Comparison of ENCODE assay signal across 9 mouse cellular contexts in genomic region chr12:102646586-102647260, GRCm38 (mm10). TPM values are rescaled to one million over a fixed set of nuclear protein-coding genes. Genes with fewer than 3 reads are reported as not detected.
DNase-seq lines count a peak whose midpoint lies in the region; ATAC-seq and TF ChIP-seq lines count a peak whose summit lies in the region.
"Had no signal": no experiment of that assay in that cellular context is flagged by ENCODE, and none has a peak within 500 bp of the region (broad histone marks: within the 10 kb centered on the region; RNA-seq: fewer than 3 reads in every experiment).

No protein-coding gene starts in this region.

- no peak for DNase-seq in thymus, adult 2 months
- no peak for DNase-seq in thymus, postnatal 14 days
- DNase-seq in lung, postnatal 36 days: peak; percentile 48
- DNase-seq in cerebellum, postnatal 25 days: no peak
- DNase-seq in urinary bladder, adult 18-20 months (ENCODE audit: low spot score in 2 of 2): no peak

- no peak for ATAC-seq in kidney, embryonic 16.5 days (ENCODE audit: low FRiP score, low TSS enrichment)
- no peak for ATAC-seq in neural tube, embryonic 15.5 days (ENCODE audit: low FRiP score)
- ATAC-seq: hindbrain, postnatal 0 days had no signal

- H3K27ac ChIP-seq in thymus, adult 2 months (ENCODE audit: control insufficient read depth, insufficient read depth, low read length): peak overlapping the region; percentile 44; the same call in 1 of the 2 replicates
- H3K27ac ChIP-seq in kidney, embryonic 16.5 days (ENCODE audit: low read length): peak overlapping the region; percentile 86
- H3K27ac ChIP-seq in neural tube, embryonic 15.5 days (replicated peaks): no peak overlapping the region
- H3K27ac ChIP-seq: embryonic facial prominence, embryonic 13.5 days; hindbrain, postnatal 0 days had no signal

- H3K4me2 ChIP-seq in kidney, embryonic 16.5 days (replicated peaks; ENCODE audit: low read depth, low read length): no peak overlapping the region
- no peak overlapping the region for H3K4me2 ChIP-seq in neural tube, embryonic 15.5 days
- H3K4me2 ChIP-seq: embryonic facial prominence, embryonic 13.5 days had no signal

- no peak overlapping the region for H3K9ac ChIP-seq in kidney, embryonic 16.5 days (replicated peaks; ENCODE audit: low read length)
- no peak overlapping the region for H3K9ac ChIP-seq in neural tube, embryonic 15.5 days (replicated peaks)
- H3K9ac ChIP-seq: embryonic facial prominence, embryonic 13.5 days had no signal

- 57% methylated on average over 7 of the region's 7 CpGs for WGBS in thymus, adult 2 months
- 47% methylated on average over 7 of the region's 7 CpGs for WGBS in kidney, embryonic 16.5 days
- 78% methylated on average over 7 of the region's 7 CpGs for WGBS in neural tube, embryonic 15.5 days

- no peaks in the 10 kb centered on the region for H3K9me3 ChIP-seq in kidney, embryonic 16.5 days (ENCODE audit: low read length)
- no peaks in the 10 kb centered on the region for H3K9me3 ChIP-seq in neural tube, embryonic 15.5 days (replicated peaks)
- H3K9me3 ChIP-seq: embryonic facial prominence, embryonic 13.5 days had no signal

- no peaks in the 10 kb centered on the region for H3K27me3 ChIP-seq in thymus, adult 2 months (ENCODE audit: control insufficient read depth, insufficient read depth, low read length)
- no peaks in the 10 kb centered on the region for H3K27me3 ChIP-seq in kidney, embryonic 16.5 days (ENCODE audit: insufficient read depth, low read length)
- no peaks in the 10 kb centered on the region for H3K27me3 ChIP-seq in neural tube, embryonic 15.5 days (replicated peaks)
- H3K27me3 ChIP-seq: embryonic facial prominence, embryonic 13.5 days had no signal

- H3K36me3 ChIP-seq in thymus, adult 2 months (ENCODE audit: control insufficient read depth, insufficient read depth, low read length): no peaks in the 10 kb centered on the region
- no peaks in the 10 kb centered on the region for H3K36me3 ChIP-seq in kidney, embryonic 16.5 days (ENCODE audit: insufficient read depth, low read length)
- H3K36me3 ChIP-seq in neural tube, embryonic 15.5 days: no peaks in the 10 kb centered on the region
- H3K36me3 ChIP-seq: embryonic facial prominence, embryonic 13.5 days had no signal

- peaks cover 59% of the 10 kb centered on the region for H3K4me1 ChIP-seq in thymus, adult 2 months (replicated peaks; ENCODE audit: control insufficient read depth, insufficient read depth, low read length)
- peaks cover 65% of the 10 kb centered on the region for H3K4me1 ChIP-seq in kidney, embryonic 16.5 days (ENCODE audit: insufficient read depth, low read length)
- peaks cover 18% of the 10 kb centered on the region for H3K4me1 ChIP-seq in neural tube, embryonic 15.5 days

- no peak overlapping the region for H3K4me3 ChIP-seq in thymus, adult 2 months (ENCODE audit: control insufficient read depth, insufficient read depth, low read length)
- no peak overlapping the region for H3K4me3 ChIP-seq in kidney, embryonic 16.5 days (ENCODE audit: low read length)
- H3K4me3 ChIP-seq in neural tube, embryonic 15.5 days (replicated peaks): no peak overlapping the region
- H3K4me3 ChIP-seq: embryonic facial prominence, embryonic 13.5 days had no signal

- TF ChIP-seq CTCF in thymus, adult 2 months (IDR thresholded peaks at IDR 0.05; ENCODE audit: borderline replicate concordance, control insufficient read depth, extremely low read depth, insufficient read depth, low read length, poor library complexity): no peak

- TF ChIP-seq POLR2A in thymus, adult 2 months (IDR thresholded peaks at IDR 0.05; ENCODE audit: control insufficient read depth, extremely low read depth, insufficient read depth, low read length, poor library complexity): no peak

RNA-seq across cellular contexts. Expression of gene Itpk1, which starts 58.0 kb away (rescaled TPM):
- polyA plus RNA-seq in thymus, adult 2 months (2012; rRNA removed): 34.2 and 36.9 TPM in 2 replicates
- polyA plus RNA-seq in kidney, embryonic 16.5 days (2015; fragmentation: Nextera tagmentation; extraction: Ambion mirVana): 23.9 and 24.5 TPM in 2 replicates
- 42.7 TPM in 2 replicates for polyA plus RNA-seq in neural tube, embryonic 15.5 days (2015; fragmentation: Nextera tagmentation; extraction: Ambion mirVana)
